Mouse (Mus musculus): ENCODE measurements around the gene Bnipl. TPM values are rescaled to one million over a fixed set of nuclear protein-coding genes. Genes with fewer than 3 reads are reported as not detected.
A peak's percentile ranks its signal among the peaks of the same experiment; 100 is the strongest.

The Bnipl gene
- polyA plus RNA-seq, 1 experiment from 2014 or later = 1.2 TPM

- Histone ChIP-seq H3K27me3 (no peaks in the 10 kb centered on the region), H3K36me3 (peaks cover 67% of the 10 kb centered on the region), H3K4me1 (peaks cover 47% of the 10 kb centered on the region), H3K9ac (no peak overlapping the region), H3K4me2 (no peak overlapping the region), H3K27ac (peak overlapping the region; percentile 94; the same call in 1 of the 2 replicates), H3K9me3 (replicated peaks) (no peaks in the 10 kb centered on the region), H3K4me3 (replicated peaks) (no peak overlapping the region)
- no peak for ATAC-seq (replicated peaks; ENCODE audit: low FRiP score)
- WGBS = 78% methylated on average over 7 of the region's 7 CpGs
Observed at GRCm38 (mm10) chr3:95232771-95233170, 18.2 kb downstream of the Bnipl start.

GRCm38 (mm10) chr3:95231298-95232221 is 19.4 kb downstream of the Bnipl start, which contains the start of gene Mllt11:
Gene Mllt11 (minus strand): TSS chr3:95232171.
- peak within 1 kb of the TSS; percentile 64 for H3K4me2 ChIP-seq
- no peak for ATAC-seq (replicated peaks; ENCODE audit: low FRiP score)
- no peaks in the 10 kb centered on the region for H3K27me3 ChIP-seq
- peak within 1 kb of the TSS; percentile 94 for H3K27ac ChIP-seq
- H3K36me3 ChIP-seq = peaks cover 55% of the 10 kb centered on the region
- 56% methylated on average over 13 of the region's 13 CpGs for WGBS
- peaks cover 57% of the 10 kb centered on the region for H3K4me1 ChIP-seq
- H3K9ac ChIP-seq = peak within 1 kb of the TSS; percentile 90
- peak within 1 kb of the TSS; percentile 74 for H3K4me3 ChIP-seq (replicated peaks)
- no peaks in the 10 kb centered on the region for H3K9me3 ChIP-seq (replicated peaks)

GRCm38 (mm10) chr3:95230495-95231297 is 20.3 kb downstream of the Bnipl start:
- WGBS = 41% methylated on average over 8 of the region's 8 CpGs
- H3K27ac ChIP-seq = peak overlapping the region; percentile 94
- ATAC-seq (replicated peaks; ENCODE audit: low FRiP score) = no peak

GRCm38 (mm10) chr3:95229781-95230494 is 21.1 kb downstream of the Bnipl start:
- 2% methylated on average over 13 of the region's 13 CpGs for WGBS
- Histone ChIP-seq H3K4me3 (replicated peaks) (peak overlapping the region; percentile 74), H3K4me2 (peak overlapping the region; percentile 64), H3K27ac (peak overlapping the region; percentile 94), H3K36me3 (peaks cover 50% of the 10 kb centered on the region), H3K4me1 (peaks cover 59% of the 10 kb centered on the region), H3K27me3 (no peaks in the 10 kb centered on the region), H3K9me3 (replicated peaks) (no peaks in the 10 kb centered on the region), H3K9ac (peak overlapping the region; percentile 90)
- peak; percentile 12 for ATAC-seq (replicated peaks; ENCODE audit: low FRiP score)

More at GRCm38 (mm10) chr3:95230495-95231297, 20.3 kb downstream of the Bnipl start:
- peak overlapping the region; percentile 64 for H3K4me2 ChIP-seq
- peak overlapping the region; percentile 90 for H3K9ac ChIP-seq
- no peaks in the 10 kb centered on the region for H3K27me3 ChIP-seq
- no peaks in the 10 kb centered on the region for H3K9me3 ChIP-seq (replicated peaks)
- H3K4me3 ChIP-seq (replicated peaks) = peak overlapping the region; percentile 74
- peaks cover 50% of the 10 kb centered on the region for H3K36me3 ChIP-seq
- peaks cover 63% of the 10 kb centered on the region for H3K4me1 ChIP-seq

- no peaks in the 10 kb centered on the region for H3K27me3 ChIP-seq
- WGBS = under 1% methylated on average over 43 of the region's 43 CpGs
- H3K4me1 ChIP-seq = peaks cover 61% of the 10 kb centered on the region
- H3K9ac ChIP-seq = peak overlapping the region; percentile 90
- H3K4me3 ChIP-seq (replicated peaks) = peak overlapping the region; percentile 74
- peak overlapping the region; percentile 64 for H3K4me2 ChIP-seq
- peaks cover 49% of the 10 kb centered on the region for H3K36me3 ChIP-seq
- peak overlapping the region; percentile 94 for H3K27ac ChIP-seq
- no peaks in the 10 kb centered on the region for H3K9me3 ChIP-seq (replicated peaks)
- ATAC-seq (replicated peaks; ENCODE audit: low FRiP score) = no peak; the same call in none of the 2 replicates
Observed at GRCm38 (mm10) chr3:95228894-95229780, 21.9 kb downstream of the Bnipl start.

GRCm38 (mm10) chr3:95228148-95228893 is 22.7 kb downstream of the Bnipl start, which contains the start of gene Cdc42se1:
Gene Cdc42se1 (plus strand): TSS chr3:95228732.
- Histone ChIP-seq H3K9ac (peak within 1 kb of the TSS; percentile 90), H3K27ac (peak within 1 kb of the TSS; percentile 94), H3K4me2 (peak within 1 kb of the TSS; percentile 64), H3K9me3 (replicated peaks) (no peaks in the 10 kb centered on the region), H3K4me3 (replicated peaks) (peak within 1 kb of the TSS; percentile 74), H3K4me1 (peaks cover 58% of the 10 kb centered on the region), H3K27me3 (no peaks in the 10 kb centered on the region), H3K36me3 (peaks cover 49% of the 10 kb centered on the region)
- ATAC-seq (replicated peaks; ENCODE audit: low FRiP score) = peak; percentile 88
- WGBS = under 1% methylated on average over 63 of the region's 64 CpGs

- Histone ChIP-seq H3K36me3 (peaks cover 49% of the 10 kb centered on the region), H3K27ac (peak overlapping the region; percentile 94), H3K9me3 (replicated peaks) (no peaks in the 10 kb centered on the region), H3K4me1 (peaks cover 50% of the 10 kb centered on the region), H3K27me3 (no peaks in the 10 kb centered on the region), H3K4me2 (peak overlapping the region; percentile 64), H3K4me3 (replicated peaks) (peak overlapping the region; percentile 74), H3K9ac (peak overlapping the region; percentile 90)
- no peak for ATAC-seq (replicated peaks; ENCODE audit: low FRiP score)
- WGBS = 19% methylated on average over 1 of the region's 1 CpGs
Observed at GRCm38 (mm10) chr3:95227214-95227613, 23.8 kb downstream of the Bnipl start.

GRCm38 (mm10) chr3:95224295-95224694 is 26.7 kb downstream of the Bnipl start:
- H3K4me3 ChIP-seq (replicated peaks) = no peak overlapping the region
- H3K4me1 ChIP-seq = peaks cover 24% of the 10 kb centered on the region
- H3K4me2 ChIP-seq = no peak overlapping the region
- H3K9me3 ChIP-seq (replicated peaks) = no peaks in the 10 kb centered on the region
- no peaks in the 10 kb centered on the region for H3K27me3 ChIP-seq
- WGBS = 48% methylated on average over 6 of the region's 6 CpGs
- peaks cover 61% of the 10 kb centered on the region for H3K36me3 ChIP-seq
- ATAC-seq (replicated peaks; ENCODE audit: low FRiP score) = no peak
- H3K9ac ChIP-seq = no peak overlapping the region
- no peak overlapping the region for H3K27ac ChIP-seq

- H3K36me3 ChIP-seq = peaks cover 65% of the 10 kb centered on the region
- H3K4me3 ChIP-seq (replicated peaks) = no peak overlapping the region
- no peak for ATAC-seq (replicated peaks; ENCODE audit: low FRiP score)
- H3K4me2 ChIP-seq = no peak overlapping the region
- H3K9me3 ChIP-seq (replicated peaks) = no peaks in the 10 kb centered on the region
- no peaks in the 10 kb centered on the region for H3K27me3 ChIP-seq
- peaks cover 31% of the 10 kb centered on the region for H3K4me1 ChIP-seq
- H3K9ac ChIP-seq = no peak overlapping the region
- 97% methylated on average over 2 of the region's 2 CpGs for WGBS
- H3K27ac ChIP-seq = no peak overlapping the region
Observed at GRCm38 (mm10) chr3:95223041-95223440, 28.0 kb downstream of the Bnipl start.

GRCm38 (mm10) chr3:95218466-95219137 is 32.4 kb downstream of the Bnipl start:
- Histone ChIP-seq H3K9ac (peak overlapping the region; percentile 93; the same call in 1 of the 2 replicates), H3K36me3 (peaks cover 61% of the 10 kb centered on the region), H3K9me3 (replicated peaks) (no peaks in the 10 kb centered on the region), H3K4me2 (peak overlapping the region; percentile 69), H3K27me3 (no peaks in the 10 kb centered on the region), H3K4me3 (replicated peaks) (peak overlapping the region; percentile 87), H3K27ac (peak overlapping the region; percentile 100), H3K4me1 (peaks cover 17% of the 10 kb centered on the region)
- no peak for ATAC-seq (replicated peaks; ENCODE audit: low FRiP score)
- 80% methylated on average over 6 of the region's 6 CpGs for WGBS
